Mouse (Mus musculus) brown adipose tissue, adult 24 weeks (tissue): ENCODE measurements around the gene Rnf186. TPM values are rescaled to one million over a fixed set of nuclear protein-coding genes. Genes with fewer than 3 reads are reported as not detected.

ENCODE experiments used
- polyA plus RNA-seq: library from polyadenylated mRNA; stranded (reverse); fragments of >200 nt; gene quantifications from 2 replicates; pipeline ENCODE4 v1.2.4, GENCODE M21; 2012; ENCODE audit not compliant: missing spikeins, insufficient read depth, insufficient read length

Gene Rnf186
- polyA plus RNA-seq, 1 experiment, result not detected

Other genes with a start within 250 kb of the Rnf186 start
- not detected in 2 replicates for gene Pla2g2c, start 242.3 kb upstream of the Rnf186 start, polyA plus RNA-seq
- gene Ubxn10, start 229.9 kb upstream of the Rnf186 start, polyA plus RNA-seq, result not detected in 2 replicates
- gene Pla2g2f, start 209.5 kb upstream of the Rnf186 start, polyA plus RNA-seq, result not detected in 2 replicates
- gene Pla2g2d, start 191.4 kb upstream of the Rnf186 start, polyA plus RNA-seq, result 1.9 and 4.9 TPM in 2 replicates
- gene Pla2g5, start 103.6 kb upstream of the Rnf186 start, polyA plus RNA-seq, result 1.5 TPM in 1 of 2 replicates, not detected in the other
- not detected in 2 replicates for gene Gm13030, start 93.1 kb upstream of the Rnf186 start, polyA plus RNA-seq
- 4.0 TPM in 1 of 2 replicates, not detected in the other for gene Pla2g2e, start 89.2 kb upstream of the Rnf186 start, polyA plus RNA-seq
- gene Otud3, start 53.2 kb upstream of the Rnf186 start, polyA plus RNA-seq, result 4.5 and 5.2 TPM in 2 replicates
- 10.3 and 12.2 TPM in 2 replicates for gene Tmco4, start 5.8 kb downstream of the Rnf186 start, polyA plus RNA-seq
- gene Htr6, start 108.5 kb downstream of the Rnf186 start, polyA plus RNA-seq, result not detected in 2 replicates
- 6.3 and 11.7 TPM in 2 replicates for gene Nbl1, start 125.9 kb downstream of the Rnf186 start, polyA plus RNA-seq
- gene Minos1, start 164.0 kb downstream of the Rnf186 start, polyA plus RNA-seq, result 1,161 and 1,254 TPM in 2 replicates
- 154 and 166 TPM in 2 replicates for gene Capzb, start 225.8 kb downstream of the Rnf186 start, polyA plus RNA-seq